Mouse (Mus musculus) lung, embryonic 15.5 days (tissue): Measurements from ENCODE around the gene Cxcl17. TPM values are rescaled to one million over a fixed set of nuclear protein-coding genes. Genes with fewer than 3 reads are reported as not detected.

ENCODE experiments used
- ATAC-seq: fragments of 200-750 bp; cut with Nextera tagmentation; 2 replicates; pipeline ENCODE4 v1.8.0; 2017; ENCODE audit warnings: moderate number of reproducible peaks, borderline replicate concordance; ENCODE audit not compliant: low FRiP score, low TSS enrichment; ENCODE audit errors: extremely low read depth
- H3K27ac ChIP-seq: fragments of 300-500 bp; sonication (generic); 2 replicates; pipeline ENCODE4 v1.5.1; 2015; ENCODE audit warnings: moderate library complexity, mild to moderate bottlenecking, inconsistent platforms
- H3K27me3 ChIP-seq: fragments of 300-500 bp; sonication (generic); 2 replicates; pipeline ENCODE4 v1.6.1; 2015; ENCODE audit warnings: inconsistent platforms
- H3K36me3 ChIP-seq: fragments of 300-500 bp; sonication (generic); 2 replicates; pipeline ENCODE4 v1.6.1; 2015; ENCODE audit warnings: inconsistent platforms
- H3K4me1 ChIP-seq: fragments of 300-500 bp; sonication (generic); 2 replicates; pipeline ENCODE4 v1.6.1; 2015; ENCODE audit warnings: inconsistent platforms
- H3K4me2 ChIP-seq: fragments of 300-500 bp; sonication (generic); 2 replicates; pipeline ENCODE4 v1.6.1; 2015; ENCODE audit warnings: inconsistent platforms, mild to moderate bottlenecking, moderate library complexity
- H3K4me3 ChIP-seq: fragments of 300-500 bp; sonication (generic); 2 replicates; pipeline ENCODE4 v1.5.1; 2015; ENCODE audit warnings: mild to moderate bottlenecking, inconsistent platforms
- H3K9ac ChIP-seq: fragments of 300-500 bp; sonication (generic); 2 replicates; pipeline ENCODE4 v1.6.1; 2015; ENCODE audit warnings: inconsistent platforms
- H3K9me3 ChIP-seq: fragments of 300-500 bp; sonication (generic); 2 replicates; pipeline ENCODE4 v1.6.1; 2016; ENCODE audit warnings: inconsistent platforms
- WGBS: fragments of 180-500 bp; shearing (Covaris S2); methylation state at CpG from one replicate; pipeline ENCODE4 v1.1.7; 2015; 5-methylcytosine and 5-hydroxymethylcytosine counted together
- polyA plus RNA-seq: library from polyadenylated mRNA; unstranded; fragments of >200 nt; fragmentation: Nextera tagmentation; extraction: Ambion mirVana; gene quantifications from 2 replicates; pipeline ENCODE4 v1.2.1, GENCODE M21; 2015

The Cxcl17 gene
- polyA plus RNA-seq, 1 experiment from 2014 or later = 0.34 TPM

DNA sequence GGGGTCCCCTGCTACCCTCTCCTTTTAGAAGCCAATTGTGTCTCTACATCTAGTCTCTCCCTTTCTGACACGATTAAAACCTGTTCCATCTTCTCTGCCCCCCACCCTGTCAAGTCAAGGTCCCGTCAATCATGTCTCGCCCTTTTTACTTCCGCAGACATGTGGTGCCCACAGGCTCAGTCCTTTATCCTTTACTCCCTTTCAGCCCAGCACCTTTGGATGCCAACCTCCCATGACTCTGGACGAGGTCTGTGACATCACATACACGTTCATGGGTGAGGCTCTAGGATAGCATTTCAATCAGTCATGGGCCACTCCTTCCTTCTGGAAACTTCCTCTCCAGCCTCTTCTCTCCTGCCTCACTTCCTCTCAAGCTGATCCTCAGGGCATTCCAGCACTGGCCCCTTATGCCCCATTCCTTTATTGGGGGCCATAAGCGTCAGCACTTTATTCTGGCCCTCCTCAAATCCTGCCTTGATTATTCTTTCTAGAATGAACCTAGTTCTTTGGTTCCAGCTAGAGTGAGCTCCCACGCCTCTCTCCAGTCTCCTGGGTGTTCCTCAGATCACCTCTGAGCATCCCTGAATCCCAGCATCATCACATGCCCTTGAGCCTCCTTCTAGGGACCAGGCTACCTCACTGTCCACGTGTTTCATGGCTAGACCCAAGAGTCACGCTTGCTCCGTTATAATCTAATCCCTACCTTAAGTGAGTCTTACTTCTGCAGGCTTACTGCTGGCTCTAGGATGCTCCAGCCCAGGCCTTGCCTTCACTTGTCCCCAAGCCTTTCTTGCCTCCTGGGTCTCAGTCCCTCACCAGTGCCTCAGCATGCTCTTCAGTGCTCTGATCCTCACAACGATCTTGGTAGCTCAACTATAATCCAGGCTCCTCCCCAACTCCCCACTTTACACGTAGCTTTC lies 34.2 kb downstream of the Cxcl17 start:
- Histone ChIP-seq H3K27me3 (no peaks in the 10 kb centered on the region), H3K9ac (no peak overlapping the region), H3K4me1 (peaks cover 29% of the 10 kb centered on the region), H3K9me3 (no peaks in the 10 kb centered on the region), H3K27ac (no peak overlapping the region), H3K4me2 (no peak overlapping the region), H3K4me3 (no peak overlapping the region), H3K36me3 (peaks cover 10% of the 10 kb centered on the region; the same call in 1 of the 2 replicates)
- 78% methylated on average over 13 of the region's 13 CpGs for WGBS
- no peak for ATAC-seq

DNA sequence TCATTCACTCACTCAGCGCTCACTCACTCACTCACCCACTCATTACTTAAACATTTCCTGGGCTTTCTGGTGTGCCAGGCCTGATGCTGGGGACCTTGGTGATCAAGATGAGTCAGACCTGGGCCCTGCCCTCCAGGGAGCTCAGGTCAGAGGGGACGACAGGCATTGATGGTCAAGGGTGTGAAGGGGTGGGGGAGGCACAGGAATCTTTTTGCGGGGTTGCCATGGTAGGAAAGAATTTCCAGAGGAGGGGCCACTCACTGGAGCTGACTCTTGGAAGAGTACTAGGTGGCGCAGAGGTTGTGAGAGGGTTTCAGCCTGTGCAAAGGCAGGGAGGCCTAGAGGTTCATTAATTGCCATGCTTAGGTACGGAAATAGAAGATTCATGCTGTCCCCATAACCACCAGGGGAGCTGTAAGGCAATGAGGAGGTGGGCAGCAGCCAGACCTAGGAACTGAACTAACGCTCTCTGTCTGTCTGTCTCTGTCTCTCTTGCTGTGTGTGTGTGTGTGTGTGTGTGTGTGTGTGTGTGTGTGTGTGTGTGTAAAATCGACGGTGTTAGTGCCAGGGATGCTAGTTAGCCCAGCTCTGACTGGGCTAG lies 35.5 kb downstream of the Cxcl17 start:
- H3K27me3 ChIP-seq = no peaks in the 10 kb centered on the region
- peak overlapping the region; percentile 36 for H3K4me3 ChIP-seq
- H3K27ac ChIP-seq = no peak overlapping the region
- no peak for ATAC-seq
- no peak overlapping the region for H3K9ac ChIP-seq
- peak overlapping the region; percentile 55 for H3K4me2 ChIP-seq
- peaks cover 29% of the 10 kb centered on the region for H3K4me1 ChIP-seq
- H3K36me3 ChIP-seq = peaks cover 3% of the 10 kb centered on the region; the same call in 1 of the 2 replicates
- 41% methylated on average over 8 of the region's 8 CpGs for WGBS
- H3K9me3 ChIP-seq = no peaks in the 10 kb centered on the region

- 4% methylated on average over 17 of the region's 17 CpGs for WGBS
- Histone ChIP-seq H3K9ac (0 out of 2 replicates have a peak overlapping the region, but pooled peaks have one; percentile 7), H3K36me3 (0 out of 2 replicates have a peak, but pooled peaks cover 2% of the 10 kb centered on the region), H3K27ac (no peak overlapping the region), H3K27me3 (no peaks in the 10 kb centered on the region), H3K4me3 (peak overlapping the region; percentile 36), H3K4me1 (peaks cover 29% of the 10 kb centered on the region), H3K9me3 (no peaks in the 10 kb centered on the region), H3K4me2 (peak overlapping the region; percentile 55)
- ATAC-seq = no peak
Measured at GRCm38 (mm10) chr7:25376556-25376955, 36.1 kb downstream of the Cxcl17 start.

GRCm38 (mm10) chr7:25372441-25372840 lies 40.2 kb downstream of the Cxcl17 start:
- Histone ChIP-seq H3K4me2 (no peak overlapping the region), H3K4me1 (peaks cover 11% of the 10 kb centered on the region; the same call in 1 of the 2 replicates), H3K27me3 (peaks cover 29% of the 10 kb centered on the region), H3K36me3 (no peaks in the 10 kb centered on the region), H3K9me3 (no peaks in the 10 kb centered on the region), H3K4me3 (no peak overlapping the region), H3K27ac (no peak overlapping the region), H3K9ac (no peak overlapping the region)
- WGBS = 79% methylated on average over 5 of the region's 5 CpGs
- no peak for ATAC-seq

DNA sequence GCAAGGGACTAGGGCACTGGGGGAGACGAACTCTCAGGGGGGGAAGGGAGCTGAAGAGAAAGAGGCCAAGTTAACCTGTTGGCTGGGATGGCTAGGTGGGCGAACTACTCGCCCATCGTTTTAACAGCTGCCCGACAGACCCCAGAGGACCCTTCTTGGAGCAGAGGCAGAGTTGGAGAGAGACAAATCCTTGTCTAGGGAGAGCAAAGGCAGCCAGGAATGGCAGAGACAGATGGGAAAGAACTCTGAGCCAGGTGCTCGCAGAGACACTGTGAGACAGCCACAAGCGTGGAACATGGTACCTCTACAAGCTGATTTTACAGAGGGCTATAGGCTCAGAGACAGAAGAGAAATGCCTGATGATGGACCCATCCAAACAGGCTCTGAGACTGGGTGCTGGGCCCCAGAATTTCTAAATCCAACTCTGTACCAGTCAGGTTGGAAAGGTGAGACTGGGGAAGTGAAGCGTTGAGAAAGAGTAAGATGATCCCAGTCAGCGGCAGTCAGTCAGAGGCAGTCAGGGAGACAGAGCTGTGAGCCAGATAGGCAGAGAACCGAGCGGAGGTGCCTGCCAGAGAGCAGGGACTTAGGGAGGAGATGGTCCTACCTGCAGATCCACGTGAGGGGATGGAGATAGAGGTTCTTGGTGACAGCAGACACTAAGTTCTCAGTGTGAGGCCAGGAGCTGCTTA lies 43.5 kb downstream of the Cxcl17 start, which contains the start of gene Cnfn:
Gene Cnfn, minus strand, starts transcription at position 667 of the 692 bp plus-strand sequence.
- Histone ChIP-seq H3K4me1 (peaks cover 10% of the 10 kb centered on the region; the same call in 1 of the 2 replicates), H3K9ac (no peak within 1 kb of the TSS), H3K4me2 (no peak within 1 kb of the TSS), H3K9me3 (no peaks in the 10 kb centered on the region), H3K36me3 (peaks cover under 1% of the 10 kb centered on the region; the same call in 1 of the 2 replicates), H3K27ac (no peak within 1 kb of the TSS), H3K4me3 (no peak within 1 kb of the TSS), H3K27me3 (peaks cover 47% of the 10 kb centered on the region)
- 48% methylated on average over 12 of the region's 12 CpGs for WGBS
- no peak for ATAC-seq

DNA sequence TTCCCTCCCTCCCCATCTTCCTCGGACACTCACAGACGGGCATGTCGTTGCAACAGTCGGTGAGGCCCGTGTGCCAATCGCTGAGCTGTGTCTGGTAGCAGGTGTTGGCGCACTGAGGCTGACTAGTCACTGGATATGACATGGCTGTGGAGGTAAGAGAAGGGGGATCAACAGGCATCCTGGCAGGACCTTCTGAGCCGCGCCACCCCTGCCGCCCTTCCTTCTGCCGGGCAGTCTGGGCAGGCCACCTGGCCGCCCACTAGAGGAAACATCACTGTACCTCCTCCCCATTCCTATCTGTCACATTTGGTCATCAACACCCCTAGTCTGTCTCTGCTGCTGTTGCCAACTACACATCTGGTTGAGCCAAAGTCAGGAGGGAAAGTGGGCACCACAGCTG lies 44.4 kb downstream of the Cxcl17 start:
- H3K27me3 ChIP-seq = peaks cover 47% of the 10 kb centered on the region
- peaks cover 9% of the 10 kb centered on the region; the same call in 1 of the 2 replicates for H3K36me3 ChIP-seq
- H3K9ac ChIP-seq = no peak overlapping the region
- peaks cover 10% of the 10 kb centered on the region; the same call in 1 of the 2 replicates for H3K4me1 ChIP-seq
- ATAC-seq = no peak
- H3K27ac ChIP-seq = no peak overlapping the region
- no peak overlapping the region for H3K4me2 ChIP-seq
- H3K9me3 ChIP-seq = no peaks in the 10 kb centered on the region
- 26% methylated on average over 12 of the region's 12 CpGs for WGBS
- H3K4me3 ChIP-seq = no peak overlapping the region

DNA sequence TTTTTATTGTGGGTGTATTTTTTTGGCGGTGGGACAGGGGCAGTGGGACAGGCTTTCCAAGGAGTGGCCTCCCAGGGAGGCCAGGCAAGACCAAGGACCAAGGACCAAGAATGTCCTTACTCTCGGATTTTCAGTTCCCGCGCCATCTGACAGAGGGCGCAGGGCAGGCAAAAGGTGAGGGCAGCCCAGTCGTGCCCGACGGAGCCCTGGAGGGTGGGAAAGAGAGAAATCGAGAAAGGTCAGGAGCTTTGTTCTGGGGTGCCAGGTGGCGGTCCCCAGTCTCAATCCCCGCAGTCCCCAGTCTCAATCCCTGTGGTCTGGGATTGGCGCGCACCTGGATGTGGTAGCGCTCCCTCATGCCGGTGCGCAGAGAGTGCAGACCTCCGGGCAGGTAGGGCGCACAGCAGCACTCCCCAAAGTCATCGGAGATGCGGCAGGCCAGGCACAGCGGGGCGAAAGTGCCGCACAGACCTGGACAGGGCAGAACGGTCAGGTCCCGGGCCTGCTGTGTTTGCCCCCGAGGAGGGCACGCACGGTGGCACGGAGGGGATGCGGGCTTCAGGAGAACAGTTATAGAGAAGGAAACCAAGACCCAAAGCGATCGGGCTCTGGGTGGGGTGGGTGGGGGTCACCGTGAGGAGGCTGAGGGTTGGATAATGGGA lies 44.9 kb downstream of the Cxcl17 start:
- no peak overlapping the region for H3K27ac ChIP-seq
- peaks cover 47% of the 10 kb centered on the region for H3K27me3 ChIP-seq
- peaks cover 10% of the 10 kb centered on the region; the same call in 1 of the 2 replicates for H3K4me1 ChIP-seq
- peak overlapping the region; percentile 41 for H3K4me2 ChIP-seq
- no peaks in the 10 kb centered on the region for H3K9me3 ChIP-seq
- WGBS = 3% methylated on average over 33 of the region's 33 CpGs
- no peak overlapping the region for H3K9ac ChIP-seq
- H3K36me3 ChIP-seq = peaks cover 10% of the 10 kb centered on the region; the same call in 1 of the 2 replicates
- peak overlapping the region; percentile 14; the same call in 1 of the 2 replicates for H3K4me3 ChIP-seq
- no peak for ATAC-seq

DNA sequence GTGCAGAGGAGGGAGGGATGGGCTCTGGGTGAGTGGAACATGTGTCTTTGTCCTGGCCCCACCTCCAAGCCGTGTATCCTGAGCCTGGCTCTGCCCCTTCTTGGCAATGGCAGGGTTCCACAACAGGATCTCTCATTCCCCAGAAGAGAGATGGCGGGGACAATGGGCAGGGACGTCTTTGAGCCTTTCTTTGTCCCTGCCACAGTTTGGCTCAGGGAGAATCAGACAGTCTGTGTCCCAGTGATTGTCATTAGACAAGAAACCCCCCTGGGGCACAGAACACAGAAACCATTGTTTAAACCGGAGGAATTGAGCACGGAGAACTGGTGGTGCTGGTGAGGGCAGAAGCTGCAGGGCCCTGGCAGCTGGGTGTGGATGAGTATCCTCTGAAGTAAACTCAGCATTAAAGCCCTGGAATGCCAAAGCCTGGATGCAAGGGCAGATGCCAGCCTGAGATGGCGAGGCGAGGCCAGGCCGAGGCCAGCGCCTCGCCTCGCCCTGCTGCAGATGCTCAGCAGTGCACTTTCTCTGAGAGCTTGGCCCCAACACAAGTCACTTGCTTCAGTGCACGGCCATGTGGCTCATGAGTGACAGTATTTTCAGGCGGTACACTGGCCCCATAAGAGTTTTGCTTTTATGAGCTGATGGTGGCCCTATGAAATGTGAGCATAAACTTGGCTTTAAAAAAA lies 46.6 kb downstream of the Cxcl17 start:
- 42% methylated on average over 13 of the region's 13 CpGs for WGBS
- H3K27me3 ChIP-seq = peaks cover 47% of the 10 kb centered on the region

GRCm38 (mm10) chr7:25363632-25364031 lies 49.1 kb downstream of the Cxcl17 start:
- 92% methylated on average over 17 of the region's 17 CpGs for WGBS
- peaks cover 10% of the 10 kb centered on the region; the same call in 1 of the 2 replicates for H3K4me1 ChIP-seq
- H3K27ac ChIP-seq = no peak overlapping the region
- no peak overlapping the region for H3K4me3 ChIP-seq
- no peak overlapping the region for H3K4me2 ChIP-seq
- H3K36me3 ChIP-seq = peaks cover 29% of the 10 kb centered on the region
- no peaks in the 10 kb centered on the region for H3K9me3 ChIP-seq
- H3K9ac ChIP-seq = no peak overlapping the region
- no peak for ATAC-seq
- peaks cover 30% of the 10 kb centered on the region for H3K27me3 ChIP-seq

More for the DNA sequence above, 46.6 kb downstream of the Cxcl17 start:
- H3K4me2 ChIP-seq = no peak overlapping the region
- H3K36me3 ChIP-seq = peaks cover 11% of the 10 kb centered on the region; the same call in 1 of the 2 replicates
- H3K9ac ChIP-seq = no peak overlapping the region
- no peak for ATAC-seq
- no peak overlapping the region for H3K27ac ChIP-seq
- H3K4me1 ChIP-seq = peaks cover 10% of the 10 kb centered on the region; the same call in 1 of the 2 replicates
- H3K4me3 ChIP-seq = no peak overlapping the region
- H3K9me3 ChIP-seq = no peaks in the 10 kb centered on the region

GRCm38 (mm10) chr7:25363151-25363550 lies 49.5 kb downstream of the Cxcl17 start:
- WGBS = 83% methylated on average over 19 of the region's 19 CpGs

More at GRCm38 (mm10) chr7:25363151-25363550, 49.5 kb downstream of the Cxcl17 start:
- peaks cover 25% of the 10 kb centered on the region for H3K27me3 ChIP-seq
- peaks cover 29% of the 10 kb centered on the region for H3K36me3 ChIP-seq
- no peak overlapping the region for H3K27ac ChIP-seq
- H3K4me3 ChIP-seq = no peak overlapping the region
- no peak overlapping the region for H3K4me2 ChIP-seq
- H3K9ac ChIP-seq = no peak overlapping the region
- H3K9me3 ChIP-seq = no peaks in the 10 kb centered on the region
- no peak for ATAC-seq
- peaks cover 10% of the 10 kb centered on the region; the same call in 1 of the 2 replicates for H3K4me1 ChIP-seq
